Mouse (Mus musculus) bone marrow, adult 2 months (tissue): ENCODE measurements around the gene Tspan13.

Experiments used
- CTCF ChIP-seq: fragments of 200-500 bp; IDR thresholded peaks from 2 replicates; pipeline ENCODE4 v1.5.1; 2011; ENCODE audit warnings: low read length, control low read depth; ENCODE audit not compliant: control insufficient read depth, insufficient read depth
- POLR2A ChIP-seq: fragments of 200-500 bp; IDR thresholded peaks from 2 replicates; pipeline ENCODE4 v1.6.1; 2011; ENCODE audit warnings: low read depth, mild to moderate bottlenecking, control low read depth, low read length, borderline replicate concordance; ENCODE audit not compliant: control insufficient read depth

GRCm38 (mm10) chr12:36019572-36019971 is 22.7 kb downstream of the Tspan13 start:
- TF ChIP-seq POLR2A (no peak), CTCF (no peak)
